Mouse (Mus musculus) gonadal fat pad, adult 2 months (tissue): ENCODE results near the gene Cars. TPM values are rescaled to one million over a fixed set of nuclear protein-coding genes. Genes with fewer than 3 reads are reported as not detected.
"Not testable (repeated sequence)": the region's sequence is repeated elsewhere in the genome, so short reads cannot be mapped to it uniquely, and the experiment has no call there.

Source experiments
- DNase-seq: peaks from one replicate; pipeline ENCODE4 v3.0.0-alpha.2; 2012; ENCODE audit warnings: low read depth
- polyA plus RNA-seq: library from polyadenylated mRNA; depleted of rRNA; stranded (reverse); fragments of >200 nt; gene quantifications from 2 replicates; pipeline ENCODE4 v1.2.3, GENCODE M21; 2012

Cars gene
- polyA plus RNA-seq, 1 experiment: 18.5 TPM

GRCm38 (mm10) chr7:143587586-143587985 lies 12.3 kb downstream of the Cars start:
- no peak for DNase-seq

- no peak for DNase-seq
These were observed 15.9 kb downstream of the Cars start for GRCm38 (mm10) chr7:143583956-143584355.

- no peak for DNase-seq
These were observed 16.9 kb downstream of the Cars start for GRCm38 (mm10) chr7:143583025-143583424.

- DNase-seq: no peak
These were observed 24.1 kb downstream of the Cars start for GRCm38 (mm10) chr7:143575751-143576150.

GRCm38 (mm10) chr7:143565648-143566039 lies 34.2 kb downstream of the Cars start:
- no peak for DNase-seq

GRCm38 (mm10) chr7:143565015-143565647 lies 34.8 kb downstream of the Cars start:
- no peak for DNase-seq

GRCm38 (mm10) chr7:143563787-143564186 lies 36.1 kb downstream of the Cars start:
- DNase-seq: no peak

GRCm38 (mm10) chr7:143557616-143558015 lies 42.3 kb downstream of the Cars start:
- DNase-seq: no peak

GRCm38 (mm10) chr7:143556964-143557610 lies 42.8 kb downstream of the Cars start:
- no peak for DNase-seq

GRCm38 (mm10) chr7:143549588-143550220 lies 50.2 kb downstream of the Cars start:
- DNase-seq: no peak

GRCm38 (mm10) chr7:143548976-143549457 lies 50.9 kb downstream of the Cars start, which contains the start of gene Nap1l4:
Gene Nap1l4, minus strand, starts transcription at chr7:143549106.
- peak; percentile 68 for DNase-seq

- DNase-seq: no peak
These were observed 51.5 kb downstream of the Cars start for GRCm38 (mm10) chr7:143548231-143548961.

- no peak for DNase-seq
These were observed 53.3 kb downstream of the Cars start for GRCm38 (mm10) chr7:143546554-143546953.

GRCm38 (mm10) chr7:143544368-143544767 lies 55.5 kb downstream of the Cars start:
- DNase-seq: no peak

- no peak for DNase-seq
These were observed 61.2 kb downstream of the Cars start for GRCm38 (mm10) chr7:143538671-143539070.

- DNase-seq: not testable (repeated sequence)
These were observed 61.7 kb downstream of the Cars start for GRCm38 (mm10) chr7:143538229-143538628.

- no peak for DNase-seq
These were observed 63.6 kb downstream of the Cars start for GRCm38 (mm10) chr7:143536251-143536650.

GRCm38 (mm10) chr7:143533284-143533683 lies 66.6 kb downstream of the Cars start:
- no peak for DNase-seq

GRCm38 (mm10) chr7:143532410-143532809 lies 67.5 kb downstream of the Cars start:
- no peak for DNase-seq

GRCm38 (mm10) chr7:143519333-143519732 lies 80.6 kb downstream of the Cars start:
- DNase-seq: no peak

- DNase-seq: no peak
These were observed 85.5 kb downstream of the Cars start for GRCm38 (mm10) chr7:143514416-143514768.

- DNase-seq: no peak
These were observed 86.0 kb downstream of the Cars start for GRCm38 (mm10) chr7:143513763-143514415.
